10 mouse cellular contexts compared by ENCODE assay signal in the genomic region with DNA sequence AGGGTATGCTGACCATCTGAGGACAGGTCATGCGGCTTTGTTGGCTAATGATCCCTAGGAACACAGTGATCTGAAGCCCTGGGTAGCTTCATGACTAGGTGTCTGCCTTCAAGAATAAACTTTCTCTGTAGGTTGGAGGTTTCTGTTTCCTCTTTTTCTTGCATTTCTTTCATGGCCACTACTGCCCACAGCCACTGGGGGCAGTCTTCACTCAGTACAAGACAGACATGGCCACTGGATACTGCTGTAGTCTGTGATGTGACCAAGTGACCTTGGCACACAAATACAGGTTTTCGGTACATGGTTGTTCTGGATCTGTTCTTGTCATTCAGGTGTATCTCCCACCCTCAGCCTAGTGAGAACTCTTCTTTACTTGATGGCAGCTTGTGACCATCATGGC. TPM values are rescaled to one million over a fixed set of nuclear protein-coding genes. Genes with fewer than 3 reads are reported as not detected.
A peak's percentile ranks its signal among the peaks of the same experiment; 100 is the strongest.
DNase-seq lines count a peak whose midpoint lies in the region; ATAC-seq and TF ChIP-seq lines count a peak whose summit lies in the region.
"Had no signal": no experiment of that assay in that cellular context is flagged by ENCODE, and none has a peak within 500 bp of the region (broad histone marks: within the 10 kb centered on the region; RNA-seq: fewer than 3 reads in every experiment).

No protein-coding gene starts in this region.

- H3K27me3 ChIP-seq in G1E (ENCODE audit: insufficient read depth, low read length) = no peaks in the 10 kb centered on the region
- H3K27me3 ChIP-seq: lung, embryonic 15.5 days had no signal

- H3K4me3 ChIP-seq in G1E (ENCODE audit: low read depth, low read length) = no peak overlapping the region
- H3K4me3 ChIP-seq: erythroblast, embryonic 14.5 days; lung, embryonic 15.5 days had no signal

- peak; percentile 75 for TF ChIP-seq CTCF in G1E (IDR thresholded peaks at IDR 0.05; ENCODE audit: low read depth, low read length)

- peak; percentile 31 for DNase-seq in kidney, adult 9 months
- no peak for DNase-seq in kidney, adult 11 months
- peak; percentile 22 for DNase-seq in G1E (ENCODE audit: low spot score)
- DNase-seq in cerebellum, adult 11-12 months = peak; percentile 43
- DNase-seq in kidney, postnatal 10 days = peak; percentile 21
- peak; percentile 48 for DNase-seq in naive thymus-derived CD4-positive, alpha-beta T cell, adult 2 months (ENCODE audit: low read depth)
- DNase-seq in left cerebral cortex, adult 11 months (ENCODE audit: low spot score) = no peak
- DNase-seq in gastrocnemius, postnatal 14 days = no peak

- intact Hi-C loops in gastrocnemius, postnatal 14 days (cut with DNase I; ENCODE audit: low total_unique reads) = no loop called here

- peaks cover 75% of the 10 kb centered on the region for H3K36me3 ChIP-seq in G1E (replicated peaks)

- peak; percentile 54 for ATAC-seq in G1E (ENCODE audit: extremely low read depth, insufficient number of reproducible peaks, low FRiP score, poor library complexity, severe bottlenecking)

- no peaks in the 10 kb centered on the region for H3K9me3 ChIP-seq in G1E (replicated peaks)
- H3K9me3 ChIP-seq: lung, embryonic 15.5 days had no signal

- H3K4me1 ChIP-seq in G1E (ENCODE audit: insufficient read depth, low read depth, low read length) = no peaks in the 10 kb centered on the region; the same call in 1 of the 2 replicates
- H3K4me1 ChIP-seq: lung, embryonic 15.5 days had no signal

RNA-seq across cellular contexts. Expression of a gene that starts 24.2 kb away (rescaled TPM):
- total RNA-seq in G1E (2014; fragmentation: Nextera tagmentation) = 18.5 and 23.4 TPM in 2 replicates
- 8.7 and 9.0 TPM in 2 replicates for total RNA-seq in G1E (2017)
- polyA plus RNA-seq in G1E (2012) = 9.4 and 10.3 TPM in 2 replicates
- total RNA-seq in gastrocnemius, postnatal 14 days (2021) = 10 to 100 TPM; 40.5 to 46.2 TPM

RNA-seq across cellular contexts. Expression of a gene that starts 36.5 kb away (rescaled TPM):
- total RNA-seq in G1E (2014; fragmentation: Nextera tagmentation) (not detected in 2 replicates), G1E (2017) (0.05 TPM in 1 of 2 replicates, not detected in the other)
- not detected in 2 replicates for polyA plus RNA-seq in G1E (2012)
- total RNA-seq in gastrocnemius, postnatal 14 days (2021) = 1 to 10 TPM; 1.3 to 1.6 TPM
- polyA plus RNA-seq: erythroblast, embryonic 14.5 days had no signal

RNA-seq across cellular contexts. Expression of a gene that starts 51.0 kb away (rescaled TPM):
- total RNA-seq in G1E (2014; fragmentation: Nextera tagmentation) (30.0 and 31.6 TPM in 2 replicates), G1E (2017) (175 and 374 TPM in 2 replicates)
- 49.1 and 74.2 TPM in 2 replicates for polyA plus RNA-seq in G1E (2012)
- 100 to 1,000 TPM; 853 to 974 TPM for total RNA-seq in gastrocnemius, postnatal 14 days (2021)

Comparison
In these comparisons a context has a peak if more than half of its experiments do, and no peak if none do; other contexts are left out.
1. DNase-seq: peak in kidney, adult 9 months (single experiment), G1E (single experiment), cerebellum, adult 11-12 months (single experiment), kidney, postnatal 10 days (single experiment) and naive thymus-derived CD4-positive, alpha-beta T cell, adult 2 months (single experiment); none in kidney, adult 11 months (single experiment), left cerebral cortex, adult 11 months (single experiment) and gastrocnemius, postnatal 14 days (single experiment).